Mouse (Mus musculus): ENCODE results near the gene 4931422A03Rik. TPM values are rescaled to one million over a fixed set of nuclear protein-coding genes. Genes with fewer than 3 reads are reported as not detected.
A peak's percentile ranks its signal among the peaks of the same experiment; 100 is the strongest.

4931422A03Rik gene
- polyA plus RNA-seq, 1 experiment = not detected

GRCm38 (mm10) chr2:103936666-103937065, 91.5 kb downstream of the 4931422A03Rik start:
- Histone ChIP-seq H3K9me3 (ENCODE audit: control insufficient read depth, low read length) (no peaks in the 10 kb centered on the region), H3K4me1 (ENCODE audit: control insufficient read depth) (peaks cover 53% of the 10 kb centered on the region), H3K36me3 (ENCODE audit: control insufficient read depth) (no peaks in the 10 kb centered on the region), H3K4me3 (replicated peaks) (no peak overlapping the region), H3K27me3 (ENCODE audit: control insufficient read depth) (no peaks in the 10 kb centered on the region)
- TF ChIP-seq GATA1 (IDR thresholded peaks at IDR 0.05; ENCODE audit: low read length) (no peak), TAL1 (IDR thresholded peaks at IDR 0.05; ENCODE audit: low read length) (no peak)

- Histone ChIP-seq H3K27me3 (ENCODE audit: control insufficient read depth) (no peaks in the 10 kb centered on the region), H3K4me1 (ENCODE audit: control insufficient read depth) (peaks cover 56% of the 10 kb centered on the region), H3K4me3 (replicated peaks) (no peak overlapping the region), H3K9me3 (ENCODE audit: control insufficient read depth, low read length) (no peaks in the 10 kb centered on the region), H3K36me3 (ENCODE audit: control insufficient read depth) (no peaks in the 10 kb centered on the region)
- TF ChIP-seq GATA1 (IDR thresholded peaks at IDR 0.05; ENCODE audit: low read length) = no peak
- no peak for TF ChIP-seq TAL1 (IDR thresholded peaks at IDR 0.05; ENCODE audit: low read length)
Measured at GRCm38 (mm10) chr2:103935691-103936435, 92.3 kb downstream of the 4931422A03Rik start.

- TF ChIP-seq GATA1 (IDR thresholded peaks at IDR 0.05; ENCODE audit: low read length) = no peak
- TF ChIP-seq TAL1 (IDR thresholded peaks at IDR 0.05; ENCODE audit: low read length) = no peak
- Histone ChIP-seq H3K36me3 (ENCODE audit: control insufficient read depth) (no peaks in the 10 kb centered on the region), H3K4me1 (ENCODE audit: control insufficient read depth) (peaks cover 65% of the 10 kb centered on the region), H3K9me3 (ENCODE audit: control insufficient read depth, low read length) (no peaks in the 10 kb centered on the region), H3K4me3 (replicated peaks) (no peak overlapping the region), H3K27me3 (ENCODE audit: control insufficient read depth) (no peaks in the 10 kb centered on the region)
Measured at GRCm38 (mm10) chr2:103934670-103935069, 93.5 kb downstream of the 4931422A03Rik start.

DNA sequence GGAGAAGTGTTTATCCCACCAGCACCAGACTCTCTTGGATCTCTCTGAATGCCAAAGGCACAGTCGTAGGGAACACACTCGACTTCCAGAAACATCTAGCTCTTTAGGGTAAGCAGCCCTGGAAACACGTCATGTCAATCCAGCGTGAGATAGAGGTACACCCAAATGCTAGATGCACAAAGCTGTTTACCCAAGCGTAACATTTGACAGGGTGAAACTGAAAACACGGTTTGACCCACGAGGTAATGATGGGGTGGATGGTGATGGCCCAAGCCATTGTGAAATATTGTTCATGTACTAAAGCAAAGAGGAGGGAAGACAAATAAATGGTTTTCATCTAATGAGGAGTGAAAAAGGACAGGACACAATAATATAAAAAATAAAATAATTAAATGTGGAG, 93.9 kb downstream of the 4931422A03Rik start:
- H3K36me3 ChIP-seq (ENCODE audit: control insufficient read depth) = no peaks in the 10 kb centered on the region
- no peaks in the 10 kb centered on the region for H3K9me3 ChIP-seq (ENCODE audit: control insufficient read depth, low read length)
- H3K4me3 ChIP-seq (replicated peaks) = no peak overlapping the region
- peaks cover 64% of the 10 kb centered on the region for H3K4me1 ChIP-seq (ENCODE audit: control insufficient read depth)
- TF ChIP-seq TAL1 (IDR thresholded peaks at IDR 0.05; ENCODE audit: low read length) (no peak), GATA1 (IDR thresholded peaks at IDR 0.05; ENCODE audit: low read length) (no peak)
- H3K27me3 ChIP-seq (ENCODE audit: control insufficient read depth) = no peaks in the 10 kb centered on the region

DNA sequence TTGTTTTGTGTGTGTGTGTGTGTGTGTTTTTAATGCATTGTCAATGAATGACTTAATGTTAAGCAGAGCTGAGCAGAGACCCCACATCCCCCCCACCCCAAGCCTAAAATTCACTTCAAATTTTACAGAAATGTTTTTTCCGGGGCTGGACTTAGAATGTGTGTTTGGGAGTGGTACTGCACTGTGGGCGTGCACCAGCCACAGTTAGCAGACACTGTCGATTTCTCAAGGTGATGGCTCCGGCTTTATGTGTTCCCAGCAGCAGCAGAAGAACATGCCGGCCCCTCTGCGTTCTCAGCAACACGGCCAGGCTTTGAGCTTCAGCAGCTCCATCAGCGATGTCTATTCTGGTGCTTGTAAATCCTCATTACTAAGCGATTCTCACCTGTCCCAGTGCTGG, 95.7 kb downstream of the 4931422A03Rik start:
- Histone ChIP-seq H3K36me3 (ENCODE audit: control insufficient read depth) (peaks cover 4% of the 10 kb centered on the region), H3K4me3 (replicated peaks) (peak overlapping the region; percentile 23), H3K4me1 (ENCODE audit: control insufficient read depth) (peaks cover 69% of the 10 kb centered on the region), H3K9me3 (ENCODE audit: control insufficient read depth, low read length) (no peaks in the 10 kb centered on the region), H3K27me3 (ENCODE audit: control insufficient read depth) (no peaks in the 10 kb centered on the region)
- TF ChIP-seq TAL1 (IDR thresholded peaks at IDR 0.05; ENCODE audit: low read length) (no peak), GATA1 (IDR thresholded peaks at IDR 0.05; ENCODE audit: low read length) (no peak)

DNA sequence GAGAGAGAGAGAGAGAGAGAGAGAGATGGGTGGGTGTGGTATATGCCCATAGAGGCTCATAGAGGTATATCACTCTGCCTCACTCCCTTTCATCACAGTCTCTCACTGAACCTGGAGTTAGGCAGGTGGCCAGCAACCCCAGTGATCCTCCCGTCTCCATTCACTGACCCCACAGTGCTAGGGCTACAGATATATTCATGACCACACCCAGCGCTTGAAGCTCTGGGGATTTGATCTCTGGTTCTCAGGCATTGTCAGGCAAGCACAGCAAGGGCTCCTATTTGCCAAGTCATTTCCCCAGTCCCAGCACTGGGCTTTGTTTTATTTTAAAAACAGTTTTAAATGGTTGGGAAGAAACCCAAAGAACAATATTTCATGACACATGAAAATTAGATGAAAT, 96.1 kb downstream of the 4931422A03Rik start:
- Histone ChIP-seq H3K27me3 (ENCODE audit: control insufficient read depth) (no peaks in the 10 kb centered on the region), H3K4me1 (ENCODE audit: control insufficient read depth) (peaks cover 74% of the 10 kb centered on the region), H3K9me3 (ENCODE audit: control insufficient read depth, low read length) (no peaks in the 10 kb centered on the region), H3K4me3 (replicated peaks) (peak overlapping the region; percentile 25), H3K36me3 (ENCODE audit: control insufficient read depth) (peaks cover 6% of the 10 kb centered on the region)
- no peak for TF ChIP-seq GATA1 (IDR thresholded peaks at IDR 0.05; ENCODE audit: low read length)
- no peak for TF ChIP-seq TAL1 (IDR thresholded peaks at IDR 0.05; ENCODE audit: low read length)

DNA sequence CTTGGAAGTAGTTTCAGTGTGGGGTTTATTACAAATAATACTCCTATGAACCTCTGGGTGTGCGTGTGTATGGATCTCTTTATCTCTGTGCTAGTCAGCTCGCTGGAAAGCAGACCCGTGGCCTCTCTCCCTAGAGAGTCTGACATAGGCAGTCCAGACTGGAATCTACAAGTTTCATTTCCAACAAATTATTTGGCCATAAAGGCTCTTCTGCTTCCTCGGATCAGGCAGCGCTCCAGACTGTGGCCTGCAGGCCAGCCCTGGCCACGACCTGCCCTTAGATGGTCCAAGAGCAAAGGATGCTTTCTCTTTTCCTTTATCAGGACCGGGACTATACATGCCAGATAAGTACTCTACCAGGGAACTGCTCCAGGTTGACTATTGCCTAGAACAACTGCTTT, 96.7 kb downstream of the 4931422A03Rik start:
- TF ChIP-seq GATA1 (IDR thresholded peaks at IDR 0.05; ENCODE audit: low read length) (no peak), TAL1 (IDR thresholded peaks at IDR 0.05; ENCODE audit: low read length) (no peak)
- Histone ChIP-seq H3K4me1 (ENCODE audit: control insufficient read depth) (peaks cover 75% of the 10 kb centered on the region), H3K36me3 (ENCODE audit: control insufficient read depth) (peaks cover 6% of the 10 kb centered on the region), H3K27me3 (ENCODE audit: control insufficient read depth) (no peaks in the 10 kb centered on the region), H3K9me3 (ENCODE audit: control insufficient read depth, low read length) (no peaks in the 10 kb centered on the region), H3K4me3 (replicated peaks) (peak overlapping the region; percentile 25)

- peaks cover 81% of the 10 kb centered on the region for H3K4me1 ChIP-seq (ENCODE audit: control insufficient read depth)
- no peak overlapping the region for H3K4me3 ChIP-seq (replicated peaks)
- peaks cover 6% of the 10 kb centered on the region for H3K36me3 ChIP-seq (ENCODE audit: control insufficient read depth)
- no peaks in the 10 kb centered on the region for H3K9me3 ChIP-seq (ENCODE audit: control insufficient read depth, low read length)
- no peaks in the 10 kb centered on the region for H3K27me3 ChIP-seq (ENCODE audit: control insufficient read depth)
- TF ChIP-seq GATA1 (IDR thresholded peaks at IDR 0.05; ENCODE audit: low read length) = no peak
- TF ChIP-seq TAL1 (IDR thresholded peaks at IDR 0.05; ENCODE audit: low read length) = no peak
Measured at GRCm38 (mm10) chr2:103930306-103931019, 97.7 kb downstream of the 4931422A03Rik start.

GRCm38 (mm10) chr2:103927610-103928145, 100.5 kb downstream of the 4931422A03Rik start:
- Histone ChIP-seq H3K4me3 (replicated peaks) (no peak overlapping the region), H3K4me1 (ENCODE audit: control insufficient read depth) (peaks cover 75% of the 10 kb centered on the region), H3K27me3 (ENCODE audit: control insufficient read depth) (no peaks in the 10 kb centered on the region), H3K36me3 (ENCODE audit: control insufficient read depth) (peaks cover 9% of the 10 kb centered on the region), H3K9me3 (ENCODE audit: control insufficient read depth, low read length) (no peaks in the 10 kb centered on the region)
- TF ChIP-seq TAL1 (IDR thresholded peaks at IDR 0.05; ENCODE audit: low read length) (no peak), GATA1 (IDR thresholded peaks at IDR 0.05; ENCODE audit: low read length) (no peak)

Measured in erythroblast, embryonic 14.5 days (primary cell).